Mouse (Mus musculus): ENCODE measurements at regions not wholly inside any gene's neighbourhood (a gene's known extent, or its start where the extent isn't known, plus 50 kb on each side); places are given as distances from the start of the nearest gene placed in this dataset.
A peak's percentile ranks its signal among the peaks of the same experiment; 100 is the strongest.

- DNase-seq, result peak; percentile 30
Observed at GRCm38 (mm10) chr15:6934564-6934980, 59.8 kb upstream of the Osmr start.

GRCm38 (mm10) chr15:6941491-6941890, 66.7 kb upstream of the Osmr start:
- DNase-seq, result no peak

- DNase-seq, result no peak
Observed at GRCm38 (mm10) chr15:6949236-6949635, 74.5 kb upstream of the Osmr start.

- DNase-seq, result no peak
Observed at GRCm38 (mm10) chr15:6949686-6950085, 74.9 kb upstream of the Osmr start.

GRCm38 (mm10) chr15:6950503-6950902, 75.7 kb upstream of the Osmr start:
- no peak for DNase-seq

GRCm38 (mm10) chr15:6953556-6953955, 78.8 kb upstream of the Osmr start:
- no peak for DNase-seq

- no peak for DNase-seq
Observed at GRCm38 (mm10) chr15:6953970-6954791, 79.4 kb upstream of the Osmr start.

GRCm38 (mm10) chr15:6959911-6960310, 85.1 kb upstream of the Osmr start:
- DNase-seq, result no peak

GRCm38 (mm10) chr15:6960753-6961746, 86.3 kb upstream of the Osmr start:
- DNase-seq, result peak; percentile 30

GRCm38 (mm10) chr15:6964635-6965034, 89.9 kb upstream of the Osmr start:
- peak; percentile 44 for DNase-seq

GRCm38 (mm10) chr15:6965446-6965845, 90.7 kb upstream of the Osmr start:
- no peak for DNase-seq

GRCm38 (mm10) chr15:6974410-6974809, 99.6 kb upstream of the Osmr start:
- DNase-seq, result no peak

- no peak for DNase-seq
Observed at GRCm38 (mm10) chr15:6981430-6981829, 106.7 kb upstream of the Osmr start.

GRCm38 (mm10) chr15:6983320-6983719, 107.1 kb upstream of the Lifr start:
- DNase-seq, result no peak

- DNase-seq, result no peak
Observed at GRCm38 (mm10) chr15:6988187-6988586, 102.2 kb upstream of the Lifr start.

GRCm38 (mm10) chr15:6989094-6989493, 101.3 kb upstream of the Lifr start:
- DNase-seq, result no peak

GRCm38 (mm10) chr15:6993226-6993625, 97.2 kb upstream of the Lifr start:
- DNase-seq, result no peak

- peak; percentile 48 for DNase-seq
Observed at GRCm38 (mm10) chr15:6995246-6995645, 95.2 kb upstream of the Lifr start.

GRCm38 (mm10) chr15:6997871-6998270, 92.5 kb upstream of the Lifr start:
- DNase-seq, result no peak

- no peak for DNase-seq
Observed at GRCm38 (mm10) chr15:6998576-6999070, 91.8 kb upstream of the Lifr start.

- no peak for DNase-seq
Observed at GRCm38 (mm10) chr15:6999667-7000066, 90.7 kb upstream of the Lifr start.

GRCm38 (mm10) chr15:7002226-7002625, 88.2 kb upstream of the Lifr start:
- DNase-seq, result no peak

GRCm38 (mm10) chr15:7003311-7003710, 87.1 kb upstream of the Lifr start:
- no peak for DNase-seq
